ENCODE assay signal across 9 mouse cellular contexts in the genomic region with DNA sequence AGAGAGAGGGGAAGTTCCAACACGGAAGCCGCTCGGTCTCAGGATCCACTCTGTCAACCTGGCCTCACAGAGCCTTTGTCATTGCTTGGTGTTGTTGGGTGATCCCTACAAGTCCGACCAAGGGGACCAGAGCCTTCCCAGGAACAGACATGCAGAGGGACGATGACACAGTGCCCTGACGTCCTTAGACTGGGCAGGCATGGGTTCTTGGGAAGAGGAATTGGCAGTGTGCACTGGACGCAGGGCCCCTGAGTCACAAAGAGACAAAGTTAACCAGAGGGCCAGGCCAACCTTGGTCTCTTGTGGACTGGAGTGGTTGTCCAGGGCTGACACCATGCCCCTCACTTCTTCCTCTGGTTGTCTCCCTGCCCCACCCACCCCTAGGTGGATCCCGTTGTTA.
DNase-seq lines count a peak whose midpoint lies in the region; ATAC-seq and TF ChIP-seq lines count a peak whose summit lies in the region.
"Had no signal": no experiment of that assay in that cellular context is flagged by ENCODE, and none has a peak within 500 bp of the region (broad histone marks: within the 10 kb centered on the region; RNA-seq: fewer than 3 reads in every experiment).

No protein-coding gene starts in this region.

- no peak for TF ChIP-seq CTCF in liver, adult 2 months (IDR thresholded peaks at IDR 0.05; ENCODE audit: low read depth, low read length)
- no peak for TF ChIP-seq CTCF in liver, postnatal 0 days (IDR thresholded peaks at IDR 0.05; ENCODE audit: low read depth)

- H3K9me3 ChIP-seq in heart, embryonic 12.5 days (replicated peaks): no peaks in the 10 kb centered on the region
- H3K9me3 ChIP-seq in liver, postnatal 0 days (ENCODE audit: low read length): no peaks in the 10 kb centered on the region

- TF ChIP-seq EP300 in liver, postnatal 0 days (IDR thresholded peaks at IDR 0.05; ENCODE audit: low read depth): no peak

- DNase-seq in heart, adult 11 months: peak; percentile 91
- DNase-seq in liver, adult 2 months (ENCODE audit: extremely low read depth, low read depth, low spot score): no peak
- DNase-seq in liver: no peak
- peak; percentile 68 to 80 for DNase-seq in adrenal gland, postnatal 36 days
- no peak for DNase-seq in liver, postnatal 0 days
- DNase-seq in layer of hippocampus, postnatal 10 days (ENCODE audit: low spot score in 2 of 2): no peak
- DNase-seq: right cerebral cortex, postnatal 4 days had no signal

- no peaks in the 10 kb centered on the region for H3K27me3 ChIP-seq in heart, embryonic 12.5 days (replicated peaks)
- no peaks in the 10 kb centered on the region for H3K27me3 ChIP-seq in liver, adult 2 months (ENCODE audit: control insufficient read depth, insufficient read depth, low read length)
- H3K27me3 ChIP-seq in liver, postnatal 0 days (ENCODE audit: insufficient read depth, low read length): no peaks in the 10 kb centered on the region

- peaks cover 3% of the 10 kb centered on the region; the same call in 1 of the 2 replicates for H3K36me3 ChIP-seq in heart, embryonic 12.5 days
- no peaks in the 10 kb centered on the region for H3K36me3 ChIP-seq in liver, adult 2 months (ENCODE audit: control insufficient read depth, insufficient read depth, low read length)
- H3K36me3 ChIP-seq in liver, postnatal 0 days (replicated peaks; ENCODE audit: insufficient read depth, low read length): no peaks in the 10 kb centered on the region

- WGBS in heart, embryonic 12.5 days: 88% methylated on average over 8 of the region's 8 CpGs
- WGBS in liver, adult 2 months: 57% methylated on average over 8 of the region's 8 CpGs
- WGBS in liver, postnatal 0 days (ENCODE audit: insufficient replicate concordance): 81% methylated on average over 8 of the region's 8 CpGs

- no peak for TF ChIP-seq POLR2A in liver, adult 2 months (IDR thresholded peaks at IDR 0.05; ENCODE audit: extremely low read depth, insufficient read depth, low read length)

- no peak overlapping the region for H3K4me2 ChIP-seq in heart, embryonic 12.5 days
- no peak overlapping the region for H3K4me2 ChIP-seq in liver, postnatal 0 days (ENCODE audit: low read depth, low read length)

- no peak overlapping the region for H3K4me3 ChIP-seq in heart, embryonic 12.5 days
- no peak overlapping the region for H3K4me3 ChIP-seq in liver, adult 2 months (ENCODE audit: insufficient read depth, low read depth, low read length)
- no peak overlapping the region for H3K4me3 ChIP-seq in liver, postnatal 0 days (ENCODE audit: low read depth, low read length)

- no peak overlapping the region for H3K9ac ChIP-seq in heart, embryonic 12.5 days
- H3K9ac ChIP-seq in liver, adult 2 months (ENCODE audit: low read depth, low read length): no peak overlapping the region
- H3K9ac ChIP-seq in liver, postnatal 0 days (replicated peaks): no peak overlapping the region

- ATAC-seq in heart, embryonic 12.5 days (ENCODE audit: insufficient number of reproducible peaks, low FRiP score): no peak
- ATAC-seq in liver, postnatal 0 days: no peak
- no peak for ATAC-seq in inflammation-experienced regulatory T-cells, adult 6 months

- peaks cover 13% of the 10 kb centered on the region for H3K79me2 ChIP-seq in liver, adult 2 months (ENCODE audit: control insufficient read depth, insufficient read depth, low read length)

- peaks cover 84% of the 10 kb centered on the region for H3K4me1 ChIP-seq in heart, embryonic 12.5 days (replicated peaks)
- peaks cover 46% of the 10 kb centered on the region for H3K4me1 ChIP-seq in liver, adult 2 months (ENCODE audit: control insufficient read depth, insufficient read depth, low read length)
- peaks cover 78% of the 10 kb centered on the region for H3K4me1 ChIP-seq in liver, postnatal 0 days (ENCODE audit: insufficient read depth)

- H3K27ac ChIP-seq in heart, embryonic 12.5 days (ENCODE audit: poor library complexity, severe bottlenecking): no peak overlapping the region
- peak overlapping the region; percentile 37 for H3K27ac ChIP-seq in liver, adult 2 months (replicated peaks; ENCODE audit: insufficient read depth, low read depth, low read length)
- peak overlapping the region; percentile 92 for H3K27ac ChIP-seq in liver, postnatal 0 days (ENCODE audit: low read depth)

Comparison
In these comparisons a context has a peak if more than half of its experiments do, and no peak if none do; other contexts are left out.
1. DNase-seq: peak in heart, adult 11 months (single experiment) and adrenal gland, postnatal 36 days (2 of 2); none in liver, adult 2 months (single experiment), liver (single experiment), liver, postnatal 0 days (single experiment) and layer of hippocampus, postnatal 10 days (0 of 2).